Comparison of ENCODE assay signal across 11 mouse cellular contexts in genomic region chr12:55385931-55386330, GRCm38 (mm10). TPM values are rescaled to one million over a fixed set of nuclear protein-coding genes. Genes with fewer than 3 reads are reported as not detected.
DNase-seq lines count a peak whose midpoint lies in the region; ATAC-seq and TF ChIP-seq lines count a peak whose summit lies in the region.
"Had no signal": no experiment of that assay in that cellular context is flagged by ENCODE, and none has a peak within 500 bp of the region (broad histone marks: within the 10 kb centered on the region; RNA-seq: fewer than 3 reads in every experiment).

No protein-coding gene starts in this region.

- no peak for TF ChIP-seq CTCF in midbrain, postnatal 0 days (IDR thresholded peaks at IDR 0.05)
- TF ChIP-seq CTCF in small intestine, adult 2 months (IDR thresholded peaks at IDR 0.05; ENCODE audit: extremely low read depth, insufficient read length, insufficient replicate concordance, low read depth, low read length) = no peak

- TF ChIP-seq POLR2A in small intestine, adult 2 months (IDR thresholded peaks at IDR 0.05; ENCODE audit: low read depth, low read length) = no peak

- 72% methylated on average over 6 of the region's 6 CpGs for WGBS in heart, embryonic 11.5 days (ENCODE audit: insufficient replicate concordance)
- 15% methylated on average over 6 of the region's 6 CpGs for WGBS in midbrain, postnatal 0 days
- whole genome bisulfite sequencing in midbrain, embryonic 13.5 days = 10% methylated on average over 6 of the region's 6 CpGs
- 22% methylated on average over 6 of the region's 6 CpGs for WGBS in embryonic facial prominence, embryonic 12.5 days
- WGBS in small intestine, adult 2 months = 66% methylated on average over 6 of the region's 6 CpGs
- WGBS in midbrain, embryonic 16.5 days = 9% methylated on average over 6 of the region's 6 CpGs

- no peak overlapping the region for H3K9ac ChIP-seq in heart, embryonic 11.5 days (ENCODE audit: low read depth, low read length)
- no peak overlapping the region for H3K9ac ChIP-seq in midbrain, postnatal 0 days (replicated peaks; ENCODE audit: low read length, poor library complexity, severe bottlenecking)
- no peak overlapping the region for H3K9ac ChIP-seq in midbrain, embryonic 13.5 days (replicated peaks)
- H3K9ac ChIP-seq in embryonic facial prominence, embryonic 12.5 days = no peak overlapping the region
- H3K9ac ChIP-seq in midbrain, embryonic 16.5 days (ENCODE audit: low read depth, low read length) = no peak overlapping the region
- H3K9ac ChIP-seq: embryonic facial prominence, embryonic 13.5 days; limb, embryonic 15.5 days; neural tube, embryonic 13.5 days had no signal

- H3K9me3 ChIP-seq in heart, embryonic 11.5 days (replicated peaks; ENCODE audit: control insufficient read depth, low read length) = no peaks in the 10 kb centered on the region
- H3K9me3 ChIP-seq in midbrain, postnatal 0 days (ENCODE audit: low read length) = no peaks in the 10 kb centered on the region
- H3K9me3 ChIP-seq in midbrain, embryonic 13.5 days = no peaks in the 10 kb centered on the region
- H3K9me3 ChIP-seq in embryonic facial prominence, embryonic 12.5 days = no peaks in the 10 kb centered on the region
- H3K9me3 ChIP-seq in midbrain, embryonic 16.5 days (replicated peaks; ENCODE audit: control insufficient read depth, low read length, poor library complexity, severe bottlenecking) = no peaks in the 10 kb centered on the region
- H3K9me3 ChIP-seq: embryonic facial prominence, embryonic 13.5 days; limb, embryonic 15.5 days; neural tube, embryonic 13.5 days had no signal

- no peak overlapping the region for H3K4me3 ChIP-seq in heart, embryonic 11.5 days (ENCODE audit: low read depth, low read length)
- no peak overlapping the region for H3K4me3 ChIP-seq in midbrain, postnatal 0 days (ENCODE audit: low read depth, low read length)
- no peak overlapping the region for H3K4me3 ChIP-seq in midbrain, embryonic 13.5 days (replicated peaks)
- no peak overlapping the region for H3K4me3 ChIP-seq in embryonic facial prominence, embryonic 12.5 days
- no peak overlapping the region for H3K4me3 ChIP-seq in small intestine, adult 2 months (ENCODE audit: low read depth, low read length)
- H3K4me3 ChIP-seq in midbrain, embryonic 16.5 days (ENCODE audit: low read depth, low read length) = no peak overlapping the region
- H3K4me3 ChIP-seq: embryonic facial prominence, embryonic 13.5 days; limb, embryonic 15.5 days; neural tube, embryonic 13.5 days had no signal

- H3K4me1 ChIP-seq in heart, embryonic 11.5 days (ENCODE audit: control insufficient read depth, insufficient read depth, low read length) = no peaks in the 10 kb centered on the region; the same call in 1 of the 2 replicates
- H3K4me1 ChIP-seq in midbrain, postnatal 0 days (ENCODE audit: insufficient read depth, low read length) = no peaks in the 10 kb centered on the region
- peaks cover 3% of the 10 kb centered on the region; the same call in 1 of the 2 replicates for H3K4me1 ChIP-seq in midbrain, embryonic 13.5 days (replicated peaks)
- 0 out of 2 replicates have a peak, but pooled peaks cover 6% of the 10 kb centered on the region for H3K4me1 ChIP-seq in embryonic facial prominence, embryonic 12.5 days
- no peaks in the 10 kb centered on the region for H3K4me1 ChIP-seq in small intestine, adult 2 months (ENCODE audit: control insufficient read depth, insufficient read depth, insufficient read length, low read length)
- no peaks in the 10 kb centered on the region for H3K4me1 ChIP-seq in midbrain, embryonic 16.5 days (ENCODE audit: control insufficient read depth, insufficient read depth, low read length)

- no peaks in the 10 kb centered on the region for H3K27me3 ChIP-seq in heart, embryonic 11.5 days (ENCODE audit: control insufficient read depth, insufficient read depth, low read length)
- no peaks in the 10 kb centered on the region for H3K27me3 ChIP-seq in midbrain, postnatal 0 days (ENCODE audit: insufficient read depth, low read length)
- no peaks in the 10 kb centered on the region for H3K27me3 ChIP-seq in midbrain, embryonic 13.5 days
- no peaks in the 10 kb centered on the region for H3K27me3 ChIP-seq in embryonic facial prominence, embryonic 12.5 days
- H3K27me3 ChIP-seq in small intestine, adult 2 months (ENCODE audit: control insufficient read depth, insufficient read depth, low read length) = no peaks in the 10 kb centered on the region
- H3K27me3 ChIP-seq in midbrain, embryonic 16.5 days (ENCODE audit: control insufficient read depth, insufficient read depth, low read depth, low read length) = no peaks in the 10 kb centered on the region
- H3K27me3 ChIP-seq: embryonic facial prominence, embryonic 13.5 days; limb, embryonic 15.5 days; neural tube, embryonic 13.5 days had no signal

- DNase-seq in heart, adult 18-20 months = peak; percentile 72 to 89
- DNase-seq in midbrain, postnatal 0 days (ENCODE audit: low spot score) = peak; percentile 22
- DNase-seq in ovary, postnatal 14 days (ENCODE audit: low spot score) = no peak

- H3K36me3 ChIP-seq in heart, embryonic 11.5 days (ENCODE audit: control insufficient read depth, insufficient read depth, low read length) = no peaks in the 10 kb centered on the region
- H3K36me3 ChIP-seq in midbrain, postnatal 0 days (ENCODE audit: insufficient read depth, low read length) = 0 out of 2 replicates have a peak, but pooled peaks cover 8% of the 10 kb centered on the region
- H3K36me3 ChIP-seq in midbrain, embryonic 13.5 days = peaks cover 9% of the 10 kb centered on the region; the same call in 1 of the 2 replicates
- no peaks in the 10 kb centered on the region for H3K36me3 ChIP-seq in embryonic facial prominence, embryonic 12.5 days
- peaks cover 3% of the 10 kb centered on the region; the same call in 1 of the 2 replicates for H3K36me3 ChIP-seq in small intestine, adult 2 months (ENCODE audit: control insufficient read depth, insufficient read depth, low read length)
- H3K36me3 ChIP-seq in midbrain, embryonic 16.5 days (ENCODE audit: control insufficient read depth, insufficient read depth, low read length) = no peaks in the 10 kb centered on the region

- no peak overlapping the region for H3K27ac ChIP-seq in heart, embryonic 11.5 days (ENCODE audit: low read depth, low read length)
- H3K27ac ChIP-seq in midbrain, postnatal 0 days (ENCODE audit: low read depth, low read length) = no peak overlapping the region
- H3K27ac ChIP-seq in midbrain, embryonic 13.5 days = no peak overlapping the region
- 0 out of 2 replicates have a peak overlapping the region, but pooled peaks have one; percentile 4 for H3K27ac ChIP-seq in embryonic facial prominence, embryonic 12.5 days
- H3K27ac ChIP-seq in small intestine, adult 2 months (ENCODE audit: insufficient read depth, low read depth, low read length) = 0 out of 2 replicates have a peak overlapping the region, but pooled peaks have one; percentile 40
- no peak overlapping the region for H3K27ac ChIP-seq in midbrain, embryonic 16.5 days (ENCODE audit: low read length)
- H3K27ac ChIP-seq: embryonic facial prominence, embryonic 13.5 days; limb, embryonic 15.5 days; neural tube, embryonic 13.5 days had no signal

- ATAC-seq in heart, embryonic 11.5 days (replicated peaks; ENCODE audit: insufficient number of reproducible peaks, low FRiP score, low TSS enrichment) = no peak
- no peak for ATAC-seq in midbrain, postnatal 0 days (ENCODE audit: low FRiP score)
- no peak for ATAC-seq in midbrain, embryonic 13.5 days
- no peak for ATAC-seq in embryonic facial prominence, embryonic 12.5 days (ENCODE audit: insufficient number of reproducible peaks, insufficient read depth, low FRiP score, low TSS enrichment)
- no peak for ATAC-seq in midbrain, embryonic 16.5 days

- H3K4me2 ChIP-seq in heart, embryonic 11.5 days = no peak overlapping the region
- no peak overlapping the region for H3K4me2 ChIP-seq in midbrain, postnatal 0 days (ENCODE audit: low read depth, low read length, poor library complexity, severe bottlenecking)
- H3K4me2 ChIP-seq in midbrain, embryonic 13.5 days (replicated peaks) = no peak overlapping the region
- H3K4me2 ChIP-seq in embryonic facial prominence, embryonic 12.5 days (replicated peaks) = no peak overlapping the region
- H3K4me2 ChIP-seq in midbrain, embryonic 16.5 days (ENCODE audit: low read length) = no peak overlapping the region
- H3K4me2 ChIP-seq: embryonic facial prominence, embryonic 13.5 days; limb, embryonic 15.5 days; neural tube, embryonic 13.5 days had no signal

RNA-seq across cellular contexts. Expression of gene Psma6, which starts 1.9 kb away (rescaled TPM):
- total RNA-seq in heart, adult 18-20 months (2021) = 100 to 1,000 TPM; 171 to 180 TPM
- polyA plus RNA-seq in heart, embryonic 11.5 days (2014; fragmentation: Nextera tagmentation; extraction: Ambion mirVana) = 336 and 340 TPM in 2 replicates
- 91.1 and 102 TPM in 2 replicates for total RNA-seq in midbrain, postnatal 0 days (2014; rRNA removed)
- 422 and 424 TPM in 2 replicates for polyA plus RNA-seq in midbrain, postnatal 0 days (2015; fragmentation: Nextera tagmentation; extraction: Ambion mirVana)
- polyA plus RNA-seq in midbrain, embryonic 13.5 days (2015; fragmentation: Nextera tagmentation; extraction: Ambion mirVana) = 464 and 465 TPM in 2 replicates
- polyA plus RNA-seq in embryonic facial prominence, embryonic 12.5 days (2016; fragmentation: Nextera tagmentation; extraction: Ambion mirVana) = 435 and 447 TPM in 2 replicates
- polyA plus RNA-seq in small intestine, adult 2 months (2012; rRNA removed) = 13.8 and 17.3 TPM in 2 replicates
- polyA plus RNA-seq in midbrain, embryonic 16.5 days (2015; fragmentation: Nextera tagmentation; extraction: Ambion mirVana) = 401 and 405 TPM in 2 replicates

Comparison
In these comparisons a context has a peak if more than half of its experiments do, and no peak if none do; other contexts are left out.
1. H3K27ac ChIP-seq: peak in embryonic facial prominence, embryonic 12.5 days (single experiment) and small intestine, adult 2 months (single experiment); none in heart, embryonic 11.5 days (single experiment), midbrain, postnatal 0 days (single experiment), midbrain, embryonic 13.5 days (single experiment) and midbrain, embryonic 16.5 days (single experiment).
2. RNA of gene Psma6, which starts 1.9 kb away (polyA plus RNA-seq): 464 to 465 TPM in midbrain, embryonic 13.5 days, 435 to 447 TPM in embryonic facial prominence, embryonic 12.5 days, 422 to 424 TPM in midbrain, postnatal 0 days, 401 to 405 TPM in midbrain, embryonic 16.5 days and 336 to 340 TPM in heart, embryonic 11.5 days; 13.8 to 17.3 TPM in small intestine, adult 2 months; every median in the first group is over 10 times any median in the second.